Mouse (Mus musculus): ENCODE results near the gene Arl10. TPM values are rescaled to one million over a fixed set of nuclear protein-coding genes. Genes with fewer than 3 reads are reported as not detected.
"Not testable (repeated sequence)": the region's sequence is repeated elsewhere in the genome, so short reads cannot be mapped to it uniquely, and the experiment has no call there.

The Arl10 gene
- polyA plus RNA-seq, 1 experiment from 2014 or later: 100 TPM

- Histone ChIP-seq H3K27ac (ENCODE audit: low read depth, low read length) (no peak overlapping the region), H3K4me1 (ENCODE audit: control insufficient read depth, insufficient read depth, low read depth, low read length) (peaks cover 13% of the 10 kb centered on the region), H3K9me3 (ENCODE audit: control insufficient read depth, low read length) (no peaks in the 10 kb centered on the region), H3K9ac (ENCODE audit: low read depth, low read length) (no peak overlapping the region), H3K4me2 (ENCODE audit: low read length) (no peak overlapping the region), H3K4me3 (ENCODE audit: low read length) (no peak overlapping the region), H3K36me3 (ENCODE audit: control insufficient read depth, insufficient read depth, low read length) (peaks cover 7% of the 10 kb centered on the region), H3K27me3 (replicated peaks; ENCODE audit: control insufficient read depth, insufficient read depth, low read length) (no peaks in the 10 kb centered on the region)
- no peak for ATAC-seq
- WGBS: 53% methylated on average over 4 of the region's 4 CpGs
Measured at GRCm38 (mm10) chr13:54604221-54604620, 29.4 kb downstream of the Arl10 start.

GRCm38 (mm10) chr13:54605426-54605825 lies 30.6 kb downstream of the Arl10 start:
- no peak overlapping the region for H3K27ac ChIP-seq (ENCODE audit: low read depth, low read length)
- no peak for ATAC-seq
- H3K36me3 ChIP-seq (ENCODE audit: control insufficient read depth, insufficient read depth, low read length): peaks cover 7% of the 10 kb centered on the region
- no peak overlapping the region for H3K4me2 ChIP-seq (ENCODE audit: low read length)
- no peak overlapping the region for H3K4me3 ChIP-seq (ENCODE audit: low read length)
- H3K27me3 ChIP-seq (replicated peaks; ENCODE audit: control insufficient read depth, insufficient read depth, low read length): no peaks in the 10 kb centered on the region
- no peaks in the 10 kb centered on the region for H3K9me3 ChIP-seq (ENCODE audit: control insufficient read depth, low read length)
- 77% methylated on average over 5 of the region's 5 CpGs for WGBS
- no peak overlapping the region for H3K9ac ChIP-seq (ENCODE audit: low read depth, low read length)
- H3K4me1 ChIP-seq (ENCODE audit: control insufficient read depth, insufficient read depth, low read depth, low read length): peaks cover 23% of the 10 kb centered on the region

GRCm38 (mm10) chr13:54607204-54607603 lies 32.4 kb downstream of the Arl10 start:
- Histone ChIP-seq H3K36me3 (ENCODE audit: control insufficient read depth, insufficient read depth, low read length) (peaks cover 7% of the 10 kb centered on the region), H3K4me1 (ENCODE audit: control insufficient read depth, insufficient read depth, low read depth, low read length) (peaks cover 27% of the 10 kb centered on the region), H3K27ac (ENCODE audit: low read depth, low read length) (no peak overlapping the region), H3K9ac (ENCODE audit: low read depth, low read length) (no peak overlapping the region), H3K4me2 (ENCODE audit: low read length) (no peak overlapping the region), H3K4me3 (ENCODE audit: low read length) (no peak overlapping the region), H3K27me3 (replicated peaks; ENCODE audit: control insufficient read depth, insufficient read depth, low read length) (no peaks in the 10 kb centered on the region), H3K9me3 (ENCODE audit: control insufficient read depth, low read length) (no peaks in the 10 kb centered on the region)
- no peak for ATAC-seq
- 71% methylated on average over 5 of the region's 5 CpGs for whole genome bisulfite sequencing

DNA sequence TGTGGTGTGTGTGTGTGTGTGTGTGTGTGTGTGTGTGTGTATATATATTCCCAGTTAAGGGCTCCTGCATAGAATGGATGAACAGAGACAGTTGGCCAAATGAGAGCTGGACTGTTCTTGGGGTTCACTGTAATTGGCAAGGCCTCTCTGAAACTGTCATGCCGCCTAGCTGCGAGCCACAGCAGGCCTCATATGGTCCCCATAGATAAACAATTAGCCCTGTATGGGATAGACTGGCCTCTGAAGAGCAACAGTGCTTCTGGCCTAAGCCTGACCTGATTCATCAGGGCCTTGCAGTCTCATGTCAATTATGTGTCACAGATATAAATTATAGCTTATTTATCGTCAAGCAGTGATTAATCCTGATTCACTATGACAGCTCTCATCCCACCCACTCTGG lies 33.2 kb downstream of the Arl10 start:
- H3K4me2 ChIP-seq (ENCODE audit: low read length): peak overlapping the region; percentile 91
- peaks cover 7% of the 10 kb centered on the region for H3K36me3 ChIP-seq (ENCODE audit: control insufficient read depth, insufficient read depth, low read length)
- H3K27ac ChIP-seq (ENCODE audit: low read depth, low read length): no peak overlapping the region
- no peaks in the 10 kb centered on the region for H3K9me3 ChIP-seq (ENCODE audit: control insufficient read depth, low read length)
- no peak overlapping the region for H3K9ac ChIP-seq (ENCODE audit: low read depth, low read length)
- ATAC-seq: no peak
- H3K4me1 ChIP-seq (ENCODE audit: control insufficient read depth, insufficient read depth, low read depth, low read length): peaks cover 27% of the 10 kb centered on the region
- 63% methylated on average over 3 of the region's 3 CpGs for WGBS
- no peak overlapping the region for H3K4me3 ChIP-seq (ENCODE audit: low read length)
- H3K27me3 ChIP-seq (replicated peaks; ENCODE audit: control insufficient read depth, insufficient read depth, low read length): no peaks in the 10 kb centered on the region

DNA sequence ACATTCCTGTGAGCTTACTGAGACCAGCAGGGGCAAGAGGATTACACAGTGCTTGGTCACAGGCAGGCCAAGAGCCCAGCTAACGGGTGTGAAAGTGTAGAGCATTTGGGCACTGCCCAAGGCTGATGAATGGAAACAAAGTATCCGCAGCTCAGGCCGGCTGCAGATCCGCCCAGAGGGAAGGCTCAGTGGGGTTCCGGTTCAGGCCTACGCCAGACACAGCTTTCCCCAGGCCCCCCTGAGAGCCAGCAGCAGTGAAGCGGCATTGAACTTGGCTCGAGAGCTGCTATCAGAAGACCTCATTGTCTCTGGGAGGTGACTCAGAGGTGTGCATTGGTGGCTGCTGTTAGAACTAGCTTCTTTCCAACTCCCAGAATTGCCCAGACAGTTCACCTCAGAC lies 33.9 kb downstream of the Arl10 start:
- H3K9me3 ChIP-seq (ENCODE audit: control insufficient read depth, low read length): no peaks in the 10 kb centered on the region
- peak; percentile 46; the same call in 1 of the 2 replicates for ATAC-seq
- peak overlapping the region; percentile 18; the same call in 1 of the 2 replicates for H3K27ac ChIP-seq (ENCODE audit: low read depth, low read length)
- H3K4me1 ChIP-seq (ENCODE audit: control insufficient read depth, insufficient read depth, low read depth, low read length): peaks cover 27% of the 10 kb centered on the region
- peaks cover 7% of the 10 kb centered on the region for H3K36me3 ChIP-seq (ENCODE audit: control insufficient read depth, insufficient read depth, low read length)
- peak overlapping the region; percentile 91 for H3K4me2 ChIP-seq (ENCODE audit: low read length)
- peak overlapping the region; percentile 47 for H3K9ac ChIP-seq (ENCODE audit: low read depth, low read length)
- peak overlapping the region; percentile 29 for H3K4me3 ChIP-seq (ENCODE audit: low read length)
- H3K27me3 ChIP-seq (replicated peaks; ENCODE audit: control insufficient read depth, insufficient read depth, low read length): no peaks in the 10 kb centered on the region
- 13% methylated on average over 8 of the region's 8 CpGs for WGBS

- Histone ChIP-seq H3K27ac (ENCODE audit: low read depth, low read length) (no peak overlapping the region), H3K27me3 (replicated peaks; ENCODE audit: control insufficient read depth, insufficient read depth, low read length) (no peaks in the 10 kb centered on the region), H3K4me3 (ENCODE audit: low read length) (peak overlapping the region; percentile 29), H3K36me3 (ENCODE audit: control insufficient read depth, insufficient read depth, low read length) (peaks cover 7% of the 10 kb centered on the region), H3K4me1 (ENCODE audit: control insufficient read depth, insufficient read depth, low read depth, low read length) (peaks cover 27% of the 10 kb centered on the region), H3K9me3 (ENCODE audit: control insufficient read depth, low read length) (no peaks in the 10 kb centered on the region), H3K4me2 (ENCODE audit: low read length) (peak overlapping the region; percentile 91), H3K9ac (ENCODE audit: low read depth, low read length) (peak overlapping the region; percentile 47)
- ATAC-seq: no peak
- WGBS: 22% methylated on average over 1 of the region's 1 CpGs
Measured at GRCm38 (mm10) chr13:54609301-54609700, 34.5 kb downstream of the Arl10 start.

DNA sequence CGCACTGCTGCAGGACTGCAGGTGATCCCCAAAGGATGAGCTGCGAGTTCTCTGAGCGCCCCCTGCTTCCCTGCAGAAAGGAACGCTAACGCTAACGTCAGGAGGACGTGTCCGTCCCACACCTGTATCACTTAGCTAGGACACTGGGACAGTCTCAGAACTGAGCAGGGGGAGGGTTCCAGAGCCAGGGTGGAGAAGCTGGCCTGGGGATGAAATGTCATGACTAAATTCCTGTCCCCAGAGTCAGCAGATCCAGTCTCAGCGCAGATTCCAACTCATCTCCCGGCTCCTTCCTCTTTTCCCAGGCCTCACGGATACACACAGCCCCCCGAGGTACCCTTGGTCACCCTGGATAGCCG lies 35.8 kb downstream of the Arl10 start:
- Histone ChIP-seq H3K4me3 (ENCODE audit: low read length) (peak overlapping the region; percentile 90), H3K27me3 (replicated peaks; ENCODE audit: control insufficient read depth, insufficient read depth, low read length) (no peaks in the 10 kb centered on the region), H3K9me3 (ENCODE audit: control insufficient read depth, low read length) (no peaks in the 10 kb centered on the region), H3K36me3 (ENCODE audit: control insufficient read depth, insufficient read depth, low read length) (peaks cover 4% of the 10 kb centered on the region; the same call in 1 of the 2 replicates), H3K4me1 (ENCODE audit: control insufficient read depth, insufficient read depth, low read depth, low read length) (peaks cover 27% of the 10 kb centered on the region), H3K4me2 (ENCODE audit: low read length) (peak overlapping the region; percentile 91), H3K27ac (ENCODE audit: low read depth, low read length) (peak overlapping the region; percentile 84), H3K9ac (ENCODE audit: low read depth, low read length) (peak overlapping the region; percentile 95)
- WGBS: 5% methylated on average over 13 of the region's 13 CpGs
- peak; percentile 50 for ATAC-seq

DNA sequence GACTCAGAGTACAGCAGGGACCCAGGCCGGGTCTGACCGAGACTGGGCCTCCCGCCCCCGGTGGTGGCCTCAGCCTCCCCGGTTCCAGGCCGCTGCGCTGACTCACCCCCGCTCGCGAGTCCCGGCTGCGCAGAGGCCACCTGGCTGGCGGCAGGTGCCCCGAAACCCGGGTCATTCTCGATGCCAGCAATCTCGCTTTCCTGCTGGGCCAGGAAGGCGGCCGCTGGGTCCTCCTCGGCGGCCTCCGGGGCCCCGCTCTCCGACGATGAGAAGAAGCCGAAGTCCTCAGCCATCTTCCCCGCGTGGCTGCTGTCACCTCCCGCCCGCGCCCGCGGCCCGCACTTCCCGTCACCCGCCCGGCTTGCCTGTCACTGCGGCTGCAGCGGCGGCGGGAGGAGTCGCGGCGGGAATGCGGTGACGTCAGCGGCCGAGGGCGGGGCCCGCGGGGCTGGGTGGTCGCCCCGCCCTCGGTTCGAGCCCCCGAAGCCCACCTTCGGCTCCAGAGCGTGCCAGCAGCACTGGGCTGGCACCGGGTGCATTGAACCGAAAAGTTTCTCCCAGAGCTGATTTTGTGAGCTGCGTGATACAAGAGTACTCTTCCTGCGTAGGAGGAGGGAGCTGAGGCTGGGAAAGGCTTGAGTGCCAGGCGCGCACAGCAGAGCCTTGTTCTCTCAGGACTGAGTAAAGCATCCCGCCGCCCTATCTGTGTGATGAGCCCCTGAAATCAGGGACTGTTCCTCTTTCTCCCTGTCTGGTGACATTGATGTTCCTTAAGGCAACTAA lies 36.3 kb downstream of the Arl10 start, which contains the start of gene Cltb:
Gene Cltb (minus strand): TSS at position 373 of the 783 bp plus-strand sequence.
- peak within 1 kb of the TSS; percentile 95 for H3K9ac ChIP-seq (ENCODE audit: low read depth, low read length)
- WGBS: under 1% methylated on average over 54 of the region's 66 CpGs
- H3K27ac ChIP-seq (ENCODE audit: low read depth, low read length): peak within 1 kb of the TSS; percentile 84
- H3K9me3 ChIP-seq (ENCODE audit: control insufficient read depth, low read length): no peaks in the 10 kb centered on the region
- peaks cover 27% of the 10 kb centered on the region for H3K4me1 ChIP-seq (ENCODE audit: control insufficient read depth, insufficient read depth, low read depth, low read length)
- peak within 1 kb of the TSS; percentile 90 for H3K4me3 ChIP-seq (ENCODE audit: low read length)
- no peaks in the 10 kb centered on the region for H3K27me3 ChIP-seq (replicated peaks; ENCODE audit: control insufficient read depth, insufficient read depth, low read length)
- peak within 1 kb of the TSS; percentile 91 for H3K4me2 ChIP-seq (ENCODE audit: low read length)
- H3K36me3 ChIP-seq (ENCODE audit: control insufficient read depth, insufficient read depth, low read length): no peaks in the 10 kb centered on the region
- peak; percentile 71 for ATAC-seq

DNA sequence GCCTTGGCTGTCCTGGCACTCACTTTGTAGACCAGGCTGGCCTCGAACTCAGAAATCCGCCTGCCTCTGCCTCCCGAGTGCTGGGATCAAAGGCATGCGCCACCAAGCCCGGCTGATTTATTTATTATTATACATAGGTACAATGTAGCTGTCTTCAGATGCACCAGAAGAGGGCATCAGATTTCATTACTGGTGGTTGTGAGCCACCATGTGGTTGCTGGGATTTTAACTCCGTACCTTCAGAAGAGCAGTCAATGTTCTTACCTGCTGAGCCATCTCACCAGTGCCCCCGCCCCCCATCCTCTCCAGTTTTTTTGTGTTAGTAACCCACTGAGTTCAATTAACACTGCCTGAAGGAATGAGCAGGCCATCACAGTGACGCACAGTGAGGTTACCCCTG lies 38.3 kb downstream of the Arl10 start:
- not testable (repeated sequence) for H3K9ac ChIP-seq (ENCODE audit: low read depth, low read length); H3K4me2 ChIP-seq (ENCODE audit: low read length); H3K27me3 ChIP-seq (replicated peaks; ENCODE audit: control insufficient read depth, insufficient read depth, low read length); ATAC-seq; H3K4me3 ChIP-seq (ENCODE audit: low read length); H3K36me3 ChIP-seq (ENCODE audit: control insufficient read depth, insufficient read depth, low read length); H3K27ac ChIP-seq (ENCODE audit: low read depth, low read length); H3K9me3 ChIP-seq (ENCODE audit: control insufficient read depth, low read length)
- WGBS: 87% methylated on average over 8 of the region's 8 CpGs
- H3K4me1 ChIP-seq (ENCODE audit: control insufficient read depth, insufficient read depth, low read depth, low read length): peaks cover 25% of the 10 kb centered on the region

Measured in hindbrain, embryonic 16.5 days (tissue).